Mouse (Mus musculus): ENCODE results near the gene Psmd8.
"Not testable (repeated sequence)": the region's sequence is repeated elsewhere in the genome, so short reads cannot be mapped to it uniquely, and the experiment has no call there.

Psmd8 gene

GRCm38 (mm10) chr7:29180077-29180853 lies at the start of gene Psmd8:
Psmd8 (minus strand) TSS chr7:29180701.
- DNase-seq, result peak; percentile 98

- no peak for DNase-seq
Measured at GRCm38 (mm10) chr7:29228202-29228601, 47.7 kb upstream of the Psmd8 start.

GRCm38 (mm10) chr7:29225520-29225919 lies 45.0 kb upstream of the Psmd8 start:
- no peak for DNase-seq

GRCm38 (mm10) chr7:29224756-29225394 lies 44.4 kb upstream of the Psmd8 start:
- DNase-seq, result peak; percentile 56

GRCm38 (mm10) chr7:29214846-29215245 lies 34.3 kb upstream of the Psmd8 start:
- DNase-seq, result no peak

GRCm38 (mm10) chr7:29214236-29214635 lies 33.7 kb upstream of the Psmd8 start:
- no peak for DNase-seq

- no peak for DNase-seq
Measured at GRCm38 (mm10) chr7:29213675-29214082, 33.2 kb upstream of the Psmd8 start, which contains the start of gene Catsperg1. Catsperg1 (minus strand) TSS chr7:29214035.

- DNase-seq, result not testable (repeated sequence)
Measured at GRCm38 (mm10) chr7:29212775-29213560, 32.5 kb upstream of the Psmd8 start.

GRCm38 (mm10) chr7:29212199-29212765 lies 31.8 kb upstream of the Psmd8 start:
- DNase-seq, result no peak

GRCm38 (mm10) chr7:29211415-29212198 lies 31.1 kb upstream of the Psmd8 start:
- peak; percentile 85 for DNase-seq

GRCm38 (mm10) chr7:29211013-29211412 lies 30.5 kb upstream of the Psmd8 start:
- DNase-seq, result not testable (repeated sequence)

- no peak for DNase-seq
Measured at GRCm38 (mm10) chr7:29202577-29202976, 22.1 kb upstream of the Psmd8 start.

GRCm38 (mm10) chr7:29194230-29194629 lies 13.7 kb upstream of the Psmd8 start:
- DNase-seq, result not testable (repeated sequence)

GRCm38 (mm10) chr7:29181323-29181722 lies 822 bp upstream of the Psmd8 start:
- DNase-seq, result not testable (repeated sequence)

- no peak for DNase-seq
Measured at GRCm38 (mm10) chr7:29180854-29181236, 344 bp upstream of the Psmd8 start.

- no peak for DNase-seq
Measured at GRCm38 (mm10) chr7:29179323-29179722, 1.2 kb downstream of the Psmd8 start.

- DNase-seq, result no peak
Measured at GRCm38 (mm10) chr7:29178106-29178505, 2.4 kb downstream of the Psmd8 start.

- no peak for DNase-seq
Measured at GRCm38 (mm10) chr7:29172390-29173016, 8.0 kb downstream of the Psmd8 start.

GRCm38 (mm10) chr7:29171562-29172097 lies 8.9 kb downstream of the Psmd8 start:
- no peak for DNase-seq

GRCm38 (mm10) chr7:29170755-29171561 lies 9.5 kb downstream of the Psmd8 start:
- DNase-seq, result no peak

All from layer of hippocampus, adult 9-11 months (tissue).